Mouse (Mus musculus) ZHBTc4 (cell line): ENCODE measurements around the gene Uqcr10.
"Not testable (repeated sequence)": the region's sequence is repeated elsewhere in the genome, so short reads cannot be mapped to it uniquely, and the experiment has no call there.

Experiments used
- DNase-seq: peaks from one replicate; pipeline ENCODE4 v3.0.0-alpha.2; 2011; ENCODE audit warnings: low read depth, low spot score

Gene Uqcr10

GRCm38 (mm10) chr11:4715596-4715995, 11.5 kb upstream of the Uqcr10 start:
- DNase-seq = no peak

GRCm38 (mm10) chr11:4714727-4715126, 10.6 kb upstream of the Uqcr10 start:
- no peak for DNase-seq

GRCm38 (mm10) chr11:4712822-4713221, 8.7 kb upstream of the Uqcr10 start:
- DNase-seq = no peak

GRCm38 (mm10) chr11:4710188-4710587, 6.0 kb upstream of the Uqcr10 start:
- DNase-seq = not testable (repeated sequence)

GRCm38 (mm10) chr11:4705178-4705577, 1.0 kb upstream of the Uqcr10 start:
- peak; percentile 71 for DNase-seq

- DNase-seq = no peak
Observed at GRCm38 (mm10) chr11:4703688-4704071, 462 bp downstream of the Uqcr10 start.

- no peak for DNase-seq
Observed at GRCm38 (mm10) chr11:4700726-4701125, 3.4 kb downstream of the Uqcr10 start.

GRCm38 (mm10) chr11:4697043-4697983, 6.8 kb downstream of the Uqcr10 start:
- no peak for DNase-seq

- no peak for DNase-seq
Observed at GRCm38 (mm10) chr11:4692162-4692561, 12.0 kb downstream of the Uqcr10 start.

GRCm38 (mm10) chr11:4691213-4691612, 12.9 kb downstream of the Uqcr10 start:
- peak; percentile 32 for DNase-seq

GRCm38 (mm10) chr11:4690353-4690752, 13.8 kb downstream of the Uqcr10 start:
- peak; percentile 96 for DNase-seq

- no peak for DNase-seq
Observed at GRCm38 (mm10) chr11:4688632-4689380, 15.3 kb downstream of the Uqcr10 start.

- no peak for DNase-seq
Observed at GRCm38 (mm10) chr11:4687874-4688273, 16.3 kb downstream of the Uqcr10 start.

GRCm38 (mm10) chr11:4687027-4687426, 17.1 kb downstream of the Uqcr10 start:
- DNase-seq = no peak

- DNase-seq = no peak
Observed at GRCm38 (mm10) chr11:4685510-4685909, 18.6 kb downstream of the Uqcr10 start.

GRCm38 (mm10) chr11:4685071-4685470, 19.1 kb downstream of the Uqcr10 start:
- no peak for DNase-seq

- no peak for DNase-seq
Observed at GRCm38 (mm10) chr11:4684186-4684585, 20.0 kb downstream of the Uqcr10 start.

- DNase-seq = no peak
Observed at GRCm38 (mm10) chr11:4683516-4683915, 20.6 kb downstream of the Uqcr10 start.

- peak; percentile 79 for DNase-seq
Observed at GRCm38 (mm10) chr11:4680126-4680525, 24.0 kb downstream of the Uqcr10 start.

GRCm38 (mm10) chr11:4679441-4679832, 24.7 kb downstream of the Uqcr10 start:
- no peak for DNase-seq

- no peak for DNase-seq
Observed at GRCm38 (mm10) chr11:4678700-4679440, 25.3 kb downstream of the Uqcr10 start.
